Mouse (Mus musculus): ENCODE results near the gene Ppp1r14d.

DNA sequence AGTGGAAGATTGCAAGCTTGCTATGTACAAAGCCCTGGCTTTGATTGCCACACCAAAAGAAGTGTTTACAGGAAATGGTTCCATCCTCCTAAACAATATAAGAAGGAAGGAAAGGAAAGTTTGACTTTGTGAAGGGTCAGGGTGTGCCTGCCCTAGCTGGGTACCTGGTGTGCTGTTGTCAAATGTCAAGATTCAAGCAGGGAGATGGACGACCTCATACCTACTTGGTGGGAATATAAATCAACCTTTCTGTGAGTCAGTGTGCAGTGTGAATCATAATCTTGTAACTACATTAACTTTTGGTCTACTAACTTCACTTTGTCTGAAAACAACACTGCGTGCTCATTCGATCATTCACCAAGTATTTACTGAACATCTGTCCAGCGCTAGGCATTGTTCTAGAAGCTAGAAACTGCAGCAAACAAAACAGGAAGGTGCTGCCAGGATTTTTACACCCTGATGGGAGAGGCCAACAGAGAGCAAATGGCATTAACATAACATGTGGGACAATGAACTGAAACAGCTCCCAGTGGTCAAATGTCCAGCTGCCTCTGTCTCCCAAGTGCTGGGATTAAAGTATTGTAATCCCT, 25.7 kb downstream of the Ppp1r14d start:
- TF ChIP-seq CTCF (IDR thresholded peaks at IDR 0.05; ENCODE audit: extremely low read depth, insufficient read depth, low read length) (no peak), POLR2A (IDR thresholded peaks at IDR 0.05; ENCODE audit: extremely low read depth, insufficient read depth, low read length) (no peak)
